Mouse (Mus musculus) lung, embryonic 14.5 days (tissue): ENCODE data around the gene Gm11007. TPM values are rescaled to one million over a fixed set of nuclear protein-coding genes. Genes with fewer than 3 reads are reported as not detected.
"Not testable (repeated sequence)": the region's sequence is repeated elsewhere in the genome, so short reads cannot be mapped to it uniquely, and the experiment has no call there.

ENCODE experiments used
- ATAC-seq: fragments of 200-750 bp; cut with Nextera tagmentation; 2 replicates; pipeline ENCODE4 v1.8.0; 2017; ENCODE audit warnings: mild to moderate bottlenecking, moderate TSS enrichment, moderate library complexity; ENCODE audit not compliant: insufficient read depth
- DNase-seq: peaks from one replicate; pipeline ENCODE4 v3.0.0-alpha.2; 2015
- H3K27ac ChIP-seq: fragments of 300-500 bp; sonication (generic); 2 replicates; pipeline ENCODE4 v1.5.1; 2014; ENCODE audit warnings: low read depth, mild to moderate bottlenecking, moderate library complexity
- H3K27me3 ChIP-seq: fragments of 300-500 bp; sonication (generic); 2 replicates; pipeline ENCODE4 v1.6.1; 2014; ENCODE audit warnings: low read length, control low read depth; ENCODE audit not compliant: insufficient read depth
- H3K36me3 ChIP-seq: fragments of 300-500 bp; sonication (generic); 2 replicates; pipeline ENCODE4 v1.6.1; 2014; ENCODE audit warnings: control low read depth; ENCODE audit not compliant: insufficient read depth
- H3K4me1 ChIP-seq: fragments of 300-500 bp; sonication (generic); 2 replicates; pipeline ENCODE4 v1.6.1; 2014; ENCODE audit warnings: antibody characterized with exemption, control low read depth; ENCODE audit not compliant: insufficient read depth
- H3K4me2 ChIP-seq: fragments of 300-500 bp; sonication (generic); 2 replicates; pipeline ENCODE4 v1.6.1; 2014; ENCODE audit warnings: mild to moderate bottlenecking
- H3K4me3 ChIP-seq: fragments of 300-500 bp; sonication (generic); 2 replicates; pipeline ENCODE4 v1.5.1; 2014; ENCODE audit warnings: low read depth, low read length
- H3K9ac ChIP-seq: fragments of 300-500 bp; sonication (generic); 2 replicates; pipeline ENCODE4 v1.6.1; 2014
- H3K9me3 ChIP-seq: fragments of 300-500 bp; sonication (generic); 2 replicates; pipeline ENCODE4 v1.6.1; 2016; ENCODE audit warnings: low read depth, low read length, control low read depth
- WGBS: fragments of 180-500 bp; shearing (Covaris S2); extraction: QIAGEN DNeasy Blood & Tissue Kit; methylation state at CpG from one replicate; pipeline ENCODE4 v1.1.7; 2014; 5-methylcytosine and 5-hydroxymethylcytosine counted together
- polyA plus RNA-seq: library from polyadenylated mRNA; unstranded; fragments of >200 nt; fragmentation: Nextera tagmentation; extraction: Ambion mirVana; gene quantifications from 2 replicates; pipeline ENCODE4 v1.2.1, GENCODE M21; 2014

Gm11007 gene
- polyA plus RNA-seq = not detected in 2 replicates

- not testable (repeated sequence) for H3K36me3 ChIP-seq, DNase-seq, H3K4me2 ChIP-seq, H3K27me3 ChIP-seq, H3K9me3 ChIP-seq, ATAC-seq, H3K27ac ChIP-seq, H3K4me1 ChIP-seq, H3K9ac ChIP-seq, H3K4me3 ChIP-seq
- WGBS = no CpG with 5 or more reads among the region's 2 CpGs
Observed at GRCm38 (mm10) chr2:175643678-175644077, at the start of gene Gm11007. TSS of gene Gm11007 (plus strand) at chr2:175643978.

Other genes starting within 250 kb of the Gm11007 start
- gene Gm4724, start 208.2 kb upstream of the Gm11007 start, polyA plus RNA-seq = 11.5 and 12.7 TPM in 2 replicates
- gene Zfp965, start 174.0 kb upstream of the Gm11007 start, polyA plus RNA-seq = 6.6 and 8.4 TPM in 2 replicates
- 27.8 and 34.1 TPM in 2 replicates for gene Zfp969, start 59.7 kb downstream of the Gm11007 start, polyA plus RNA-seq
- not detected in 2 replicates for gene Gm2007, start 97.6 kb downstream of the Gm11007 start, polyA plus RNA-seq
- 1.1 and 1.4 TPM in 2 replicates for gene Gm14288, start 157.1 kb downstream of the Gm11007 start, polyA plus RNA-seq
- 23.4 and 26.0 TPM in 2 replicates for gene Gm6710, start 225.2 kb downstream of the Gm11007 start, polyA plus RNA-seq